Mouse (Mus musculus): ENCODE data around the gene Gemin6.
A peak's percentile ranks its signal among the peaks of the same experiment; 100 is the strongest.
"Not testable (repeated sequence)": the region's sequence is repeated elsewhere in the genome, so short reads cannot be mapped to it uniquely, and the experiment has no call there.

Gene Gemin6

DNA sequence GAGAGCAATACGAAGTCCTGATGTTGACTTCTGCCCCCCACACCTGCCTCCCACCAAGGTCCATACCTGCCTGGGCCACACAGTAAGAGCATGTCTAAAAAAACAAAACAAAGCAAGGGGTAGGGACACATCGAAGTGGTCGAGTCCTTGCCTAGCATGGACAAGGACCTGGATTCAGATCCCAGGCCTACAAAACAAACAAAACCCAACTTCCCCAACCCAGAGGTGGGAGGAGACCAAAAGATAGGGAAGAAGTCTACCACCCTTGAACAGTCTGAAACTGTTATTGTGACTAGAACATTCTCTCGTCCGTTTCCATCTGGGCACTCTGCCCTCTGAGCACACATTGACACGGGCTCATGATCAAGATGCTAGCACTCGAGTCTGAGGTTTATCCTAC lies 10.1 kb downstream of the Gemin6 start:
- DNase-seq (ENCODE audit: low read depth, low spot score): no peak

DNA sequence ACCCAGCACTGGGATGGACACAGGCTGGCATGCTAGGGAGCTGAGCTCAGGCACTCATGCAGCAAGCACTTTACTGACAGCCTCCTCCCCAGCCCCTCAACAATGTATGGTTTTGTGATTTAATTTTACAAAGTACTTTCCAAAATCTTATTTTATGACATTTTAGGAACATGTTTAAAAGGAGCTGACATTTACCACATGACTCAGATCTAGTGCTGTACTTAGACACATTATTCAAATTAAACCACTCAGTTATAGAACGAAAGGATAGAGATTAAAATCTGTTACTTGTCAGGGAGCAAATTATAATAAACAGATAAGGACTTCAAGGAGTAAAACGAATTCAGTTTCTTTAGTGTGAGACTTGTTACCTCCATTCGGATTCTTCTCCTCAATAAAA lies 11.2 kb downstream of the Gemin6 start:
- DNase-seq (ENCODE audit: low read depth, low spot score): no peak

DNA sequence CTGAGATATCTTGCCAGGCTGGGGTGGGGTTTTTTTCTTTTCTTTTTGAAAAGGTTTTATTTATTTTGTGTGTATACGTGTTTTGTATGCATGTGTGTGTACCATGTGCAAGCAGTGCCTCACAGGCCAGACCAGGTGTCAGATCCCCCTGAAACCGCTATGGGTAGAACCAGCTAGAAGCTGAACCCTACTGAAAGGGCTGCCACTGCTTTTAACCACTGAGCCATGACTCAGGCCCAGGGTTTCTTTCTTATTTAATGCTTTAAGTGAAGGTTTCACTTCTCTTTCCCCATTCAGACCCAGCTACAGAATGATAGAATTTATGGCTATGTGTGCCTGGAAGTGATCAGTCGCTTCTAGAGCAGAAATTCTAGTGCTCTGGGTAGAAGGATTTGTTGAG lies 12.6 kb downstream of the Gemin6 start:
- DNase-seq (ENCODE audit: low read depth, low spot score): no peak

DNA sequence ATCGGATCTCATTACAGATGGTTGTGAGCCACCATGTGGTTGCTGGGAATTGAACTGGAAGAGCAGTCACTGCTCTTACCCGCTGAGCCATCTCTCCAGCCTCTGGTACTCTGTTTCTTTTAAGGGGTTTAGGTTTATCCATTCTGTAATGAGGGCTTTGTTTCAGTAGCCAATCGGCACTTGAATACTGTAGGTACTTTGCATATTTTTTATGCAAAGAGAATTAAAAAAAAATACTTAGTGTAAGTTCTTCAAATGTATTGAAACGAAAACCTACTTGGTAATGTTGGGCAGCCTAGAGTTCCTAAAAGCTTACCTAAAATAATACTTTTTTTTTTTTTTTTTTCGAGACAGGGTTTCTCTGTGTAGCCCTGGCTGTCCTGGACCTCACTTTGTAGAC lies 13.2 kb downstream of the Gemin6 start:
- DNase-seq (ENCODE audit: low read depth, low spot score): no peak

DNA sequence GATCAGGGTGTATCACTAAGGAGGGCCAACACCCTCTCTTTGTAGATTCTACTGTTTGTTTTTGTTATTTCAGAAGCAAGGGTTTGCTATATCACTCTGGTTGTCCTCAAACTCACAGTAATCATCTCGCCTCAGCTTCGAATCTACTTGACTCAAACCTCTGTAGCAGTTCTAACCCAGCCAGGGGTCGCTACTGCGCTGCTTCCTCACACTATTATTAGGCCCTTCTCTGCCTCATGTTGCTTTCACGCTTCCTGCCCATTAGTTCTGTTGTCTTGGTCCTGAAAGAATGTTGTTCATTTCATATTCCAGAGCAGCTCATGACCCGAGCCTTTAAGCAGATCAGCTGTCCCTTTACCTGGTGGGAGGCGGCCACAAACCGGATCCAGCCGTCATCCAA lies 17.4 kb downstream of the Gemin6 start:
- DNase-seq (ENCODE audit: low read depth, low spot score): peak; percentile 52

DNA sequence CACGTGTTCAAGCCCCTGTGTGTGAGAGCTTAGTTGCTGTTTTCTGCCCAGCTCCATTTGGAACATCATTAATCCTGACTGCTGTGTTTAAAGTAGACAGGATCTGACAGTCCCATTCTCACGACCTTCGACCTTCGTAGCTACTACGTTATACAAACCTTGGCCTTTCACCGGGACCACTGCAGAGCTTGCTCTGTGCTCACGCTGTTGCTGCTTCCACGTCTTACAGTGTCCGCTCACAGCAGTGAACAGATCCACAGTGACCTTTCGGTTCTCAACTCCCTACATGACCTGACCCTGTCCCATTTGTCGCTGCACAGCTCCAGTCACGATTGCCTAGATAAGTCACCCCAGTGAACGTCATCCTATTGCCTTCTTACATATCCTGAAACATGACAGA lies 18.9 kb downstream of the Gemin6 start:
- DNase-seq (ENCODE audit: low read depth, low spot score): no peak

DNA sequence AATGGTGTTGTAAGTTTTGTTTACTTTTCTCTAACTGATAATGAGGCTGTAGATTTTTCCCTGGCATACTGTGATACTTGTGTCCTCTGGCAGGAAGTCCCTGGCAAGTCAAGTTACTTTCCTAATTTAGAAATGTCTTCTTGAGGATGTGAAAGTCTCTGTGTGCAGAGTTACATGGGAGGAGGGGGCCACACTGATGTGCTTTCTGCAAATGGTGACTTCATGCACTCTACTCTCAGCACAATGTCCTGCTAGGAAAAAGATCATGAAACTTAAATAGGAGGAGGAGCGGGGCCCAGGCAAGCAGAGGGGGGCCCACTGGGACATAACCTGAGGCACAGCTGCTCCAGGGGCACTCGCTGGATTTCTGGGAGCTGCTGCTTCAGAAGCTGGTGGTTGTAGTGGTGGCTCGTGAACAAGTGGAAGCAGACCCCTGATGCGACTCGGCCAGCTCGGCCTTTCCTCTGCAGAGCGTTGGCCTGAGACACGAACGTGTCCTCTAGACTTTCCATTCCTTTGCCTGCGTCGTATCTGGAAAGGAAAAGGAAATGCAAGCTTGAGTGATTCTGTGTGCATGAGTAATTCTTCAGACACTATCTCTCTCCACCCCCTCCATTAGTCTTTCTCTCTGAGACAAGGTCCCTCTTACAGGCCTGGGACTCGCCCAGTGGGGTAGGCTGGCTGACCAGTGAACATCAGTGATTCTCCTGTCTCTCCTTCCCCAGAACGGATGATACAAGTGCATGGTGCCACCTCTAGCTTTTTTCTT lies 28.7 kb downstream of the Gemin6 start:
- no peak for DNase-seq (ENCODE audit: low read depth, low spot score)

DNA sequence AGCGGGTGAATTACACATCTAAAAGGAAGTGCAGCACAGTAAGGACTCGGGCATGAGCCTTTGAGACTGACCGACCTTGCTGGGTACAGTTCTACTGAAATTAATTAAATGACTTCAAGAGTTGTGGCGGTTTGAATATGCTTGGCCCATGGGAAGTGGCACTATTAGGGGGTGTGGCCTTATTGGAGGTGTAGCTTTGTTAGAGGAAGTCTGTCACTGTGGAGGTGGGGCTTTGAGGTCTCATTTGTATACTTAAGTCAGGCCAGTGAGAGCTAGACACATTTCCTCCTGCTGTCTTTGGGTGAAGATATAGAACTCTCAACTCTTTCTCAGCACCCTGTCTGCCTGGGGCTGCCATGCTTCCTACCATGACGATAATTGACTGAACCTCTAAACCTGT lies 30.2 kb downstream of the Gemin6 start:
- DNase-seq (ENCODE audit: low read depth, low spot score): peak; percentile 91

DNA sequence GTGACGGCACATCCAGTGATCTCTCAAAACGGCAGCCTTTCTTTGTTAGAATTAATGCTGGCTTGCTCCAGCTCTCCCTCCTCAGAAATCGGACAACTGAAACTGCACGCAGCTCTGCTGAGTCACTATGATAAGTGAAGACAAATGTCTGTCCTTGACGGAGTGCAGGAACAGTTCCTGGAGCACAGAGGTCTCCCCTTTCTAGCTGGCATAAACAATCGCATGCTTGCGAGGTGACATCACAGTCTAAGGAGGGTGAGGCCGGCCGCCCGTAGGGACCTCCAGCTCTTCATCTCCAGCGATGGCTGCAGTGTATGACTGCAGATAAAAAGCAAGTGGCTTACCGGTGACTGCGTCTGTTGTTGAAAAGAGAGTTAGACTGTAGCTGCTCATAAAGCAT lies 31.0 kb downstream of the Gemin6 start:
- DNase-seq (ENCODE audit: low read depth, low spot score): peak; percentile 97

DNA sequence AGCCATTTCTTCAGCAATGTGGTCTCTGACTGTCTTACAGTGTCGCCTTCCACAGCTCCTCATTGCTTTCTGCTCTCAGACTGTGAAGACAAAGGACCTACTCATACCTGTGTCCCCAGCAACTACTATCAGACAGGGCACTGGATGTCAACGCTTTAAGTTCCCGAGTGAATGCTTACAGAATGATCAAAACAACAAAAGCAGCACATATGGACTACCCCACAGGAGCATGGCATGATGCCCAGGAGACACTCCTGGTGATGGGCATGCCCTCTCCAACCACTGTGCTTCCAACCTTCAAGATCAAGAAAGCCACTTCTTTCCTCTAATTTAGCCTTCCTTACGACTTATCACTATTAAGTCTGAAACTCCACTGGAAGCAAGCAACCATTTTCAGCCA lies 42.8 kb downstream of the Gemin6 start:
- no peak for DNase-seq (ENCODE audit: low read depth, low spot score)

DNA sequence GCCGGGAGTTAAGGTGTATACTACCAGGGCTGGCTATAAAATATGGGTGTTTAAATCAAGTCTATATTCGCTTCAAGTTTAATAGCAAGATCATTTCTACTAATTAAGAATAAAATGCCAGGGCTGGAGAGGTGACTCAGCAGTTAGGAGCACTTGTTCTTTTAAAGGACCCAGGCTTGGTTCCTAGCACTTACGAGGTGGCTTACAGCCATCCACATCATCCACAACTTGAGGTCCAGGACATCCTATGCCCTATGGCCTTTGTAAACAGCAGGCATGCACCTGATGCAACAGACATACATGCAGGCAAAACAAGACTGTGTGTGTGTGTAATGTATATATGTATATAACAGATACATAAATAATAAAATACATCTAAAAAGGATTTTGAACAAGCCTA lies 43.9 kb downstream of the Gemin6 start:
- DNase-seq (ENCODE audit: low read depth, low spot score): no peak

DNA sequence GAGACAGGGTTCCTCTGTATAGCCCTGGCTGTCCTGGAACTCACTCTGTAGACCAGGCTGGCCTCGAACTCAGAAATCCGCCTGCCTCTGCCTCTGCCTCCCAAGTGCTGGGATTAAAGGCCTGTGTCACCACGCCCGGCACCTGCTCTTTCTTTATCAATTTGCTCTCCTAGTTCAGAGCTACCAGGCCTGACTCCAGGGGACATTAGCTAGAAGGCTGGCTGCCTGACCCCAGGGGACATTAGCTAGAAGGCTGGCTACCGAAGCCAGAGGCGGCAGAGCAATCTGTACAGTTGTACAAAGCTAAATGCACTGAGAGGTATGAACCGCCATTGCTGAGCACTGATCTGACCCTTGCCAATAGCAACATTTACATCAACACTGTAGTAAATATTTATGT lies 46.4 kb downstream of the Gemin6 start:
- DNase-seq (ENCODE audit: low read depth, low spot score): not testable (repeated sequence)

All from R1 (cell line).